In the genomic region with DNA sequence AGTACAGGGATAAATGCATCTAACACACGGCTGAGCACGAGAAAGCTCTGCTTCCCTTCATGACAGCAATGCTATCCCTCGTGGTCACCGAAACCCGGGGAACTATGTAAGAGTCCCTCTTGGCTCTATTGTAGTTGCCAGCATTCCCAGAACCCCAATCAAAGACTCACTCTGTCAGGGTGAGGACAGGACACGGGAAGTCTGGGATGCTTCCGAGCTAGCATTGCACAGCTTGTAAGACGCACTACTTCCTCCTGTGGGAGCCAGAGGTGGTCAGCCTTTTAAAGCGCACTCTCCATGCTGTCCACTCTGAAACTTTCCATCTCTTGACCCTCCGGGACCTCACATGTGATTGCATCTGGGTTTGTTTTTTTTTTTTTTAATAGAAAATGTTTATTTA, we compare ENCODE assay signal across 17 mouse cellular contexts.
A peak's percentile ranks its signal among the peaks of the same experiment; 100 is the strongest.
DNase-seq lines count a peak whose midpoint lies in the region; ATAC-seq and TF ChIP-seq lines count a peak whose summit lies in the region.
"Had no signal": no experiment of that assay in that cellular context is flagged by ENCODE, and none has a peak within 500 bp of the region (broad histone marks: within the 10 kb centered on the region; RNA-seq: fewer than 3 reads in every experiment).

No protein-coding gene starts in this region.

- peaks cover 5% of the 10 kb centered on the region; the same call in 1 of the 2 replicates for H3K4me1 ChIP-seq in heart, embryonic 10.5 days
- H3K4me1 ChIP-seq in lung, adult 2 months (ENCODE audit: control insufficient read depth, insufficient read depth, low read length) = peaks cover 12% of the 10 kb centered on the region
- no peaks in the 10 kb centered on the region for H3K4me1 ChIP-seq in stomach, postnatal 0 days (replicated peaks; ENCODE audit: control insufficient read depth, insufficient read depth)
- no peaks in the 10 kb centered on the region for H3K4me1 ChIP-seq in liver, embryonic 12.5 days

- TF ChIP-seq EP300 in stomach, postnatal 0 days (optimal IDR thresholded peaks at IDR 0.05) = no peak

- H3K9ac ChIP-seq in stomach, postnatal 0 days (ENCODE audit: low read length) = no peak overlapping the region
- no peak overlapping the region for H3K9ac ChIP-seq in liver, embryonic 12.5 days
- H3K9ac ChIP-seq: neural tube, embryonic 15.5 days had no signal

- no peak for TF ChIP-seq CTCF in lung, adult 2 months (IDR thresholded peaks at IDR 0.05; ENCODE audit: insufficient read depth, low read length)
- no peak for TF ChIP-seq CTCF in stomach, postnatal 0 days (IDR thresholded peaks at IDR 0.05; ENCODE audit: low read depth)

- DNase-seq in heart, adult 11 months = peak; percentile 96
- no peak for DNase-seq in heart, embryonic 10.5 days (ENCODE audit: low spot score)
- peak; percentile 6 for DNase-seq in lung, postnatal 36 days
- DNase-seq in lung, adult 2 months = no peak
- DNase-seq in kidney, adult 9 months = peak; percentile 46
- no peak for DNase-seq in stomach, postnatal 0 days (ENCODE audit: low spot score)
- no peak for DNase-seq in testis, postnatal 14 days (ENCODE audit: low spot score)
- DNase-seq: B cell, adult 2 months; cerebellum, adult 2 months; embryo, embryonic 11 days; liver; lung, postnatal 4 days; thymus, adult 18-20 months had no signal

- TF ChIP-seq POLR2A in lung, adult 2 months (IDR thresholded peaks at IDR 0.05; ENCODE audit: borderline replicate concordance, extremely low read depth, low read depth, low read length) = no peak

- H3K36me3 ChIP-seq in heart, embryonic 10.5 days = peaks cover 3% of the 10 kb centered on the region; the same call in 1 of the 2 replicates
- peaks cover 2% of the 10 kb centered on the region; the same call in 1 of the 2 replicates for H3K36me3 ChIP-seq in stomach, postnatal 0 days (ENCODE audit: control insufficient read depth, insufficient read depth, low read length)
- H3K36me3 ChIP-seq in liver, embryonic 12.5 days = peaks cover 6% of the 10 kb centered on the region; the same call in 1 of the 2 replicates
- H3K36me3 ChIP-seq: neural tube, embryonic 15.5 days had no signal

- no peaks in the 10 kb centered on the region for H3K27me3 ChIP-seq in heart, embryonic 10.5 days (ENCODE audit: insufficient read depth, poor library complexity, severe bottlenecking)
- no peaks in the 10 kb centered on the region for H3K27me3 ChIP-seq in stomach, postnatal 0 days (ENCODE audit: control insufficient read depth, insufficient read depth, low read length)
- H3K27me3 ChIP-seq in liver, embryonic 12.5 days (replicated peaks) = no peaks in the 10 kb centered on the region
- H3K27me3 ChIP-seq: neural tube, embryonic 15.5 days had no signal

- H3K4me3 ChIP-seq in heart, embryonic 10.5 days = no peak overlapping the region
- H3K4me3 ChIP-seq in lung, adult 2 months (replicated peaks; ENCODE audit: extremely low read depth, low read depth, low read length) = no peak overlapping the region
- no peak overlapping the region for H3K4me3 ChIP-seq in stomach, postnatal 0 days (ENCODE audit: low read depth, low read length)
- no peak overlapping the region for H3K4me3 ChIP-seq in liver, embryonic 12.5 days
- H3K4me3 ChIP-seq: left cerebral cortex, adult 2 months; neural tube, embryonic 15.5 days had no signal

- no peak overlapping the region for H3K27ac ChIP-seq in heart, embryonic 10.5 days
- peak overlapping the region; percentile 35; the same call in 1 of the 2 replicates for H3K27ac ChIP-seq in stomach, postnatal 0 days (replicated peaks)
- no peak overlapping the region for H3K27ac ChIP-seq in liver, embryonic 12.5 days
- H3K27ac ChIP-seq: left cerebral cortex, adult 2 months; neural tube, embryonic 15.5 days had no signal

- no peak for ATAC-seq in stomach, postnatal 0 days (ENCODE audit: low FRiP score, low TSS enrichment)
- ATAC-seq in liver, embryonic 12.5 days = no peak
- ATAC-seq: intestine, postnatal 0 days had no signal

- H3K9me3 ChIP-seq in heart, embryonic 10.5 days = peaks cover 4% of the 10 kb centered on the region; the same call in 1 of the 2 replicates
- H3K9me3 ChIP-seq in stomach, postnatal 0 days (ENCODE audit: control insufficient read depth, low read length) = no peaks in the 10 kb centered on the region
- H3K9me3 ChIP-seq in liver, embryonic 12.5 days (replicated peaks) = no peaks in the 10 kb centered on the region
- H3K9me3 ChIP-seq: neural tube, embryonic 15.5 days had no signal

- H3K4me2 ChIP-seq in stomach, postnatal 0 days (replicated peaks; ENCODE audit: low read depth) = no peak overlapping the region
- no peak overlapping the region for H3K4me2 ChIP-seq in liver, embryonic 12.5 days
- H3K4me2 ChIP-seq: neural tube, embryonic 15.5 days had no signal

- WGBS in heart, embryonic 10.5 days = 80% methylated on average over 10 of the region's 10 CpGs
- 62% methylated on average over 10 of the region's 10 CpGs for WGBS in lung, adult 2 months
- 81% methylated on average over 10 of the region's 10 CpGs for WGBS in stomach, postnatal 0 days
- 77% methylated on average over 10 of the region's 10 CpGs for WGBS in liver, embryonic 12.5 days (ENCODE audit: insufficient replicate concordance)

Comparison
In these comparisons a context has a peak if more than half of its experiments do, and no peak if none do; other contexts are left out.
1. DNase-seq: peak in heart, adult 11 months (single experiment), lung, postnatal 36 days (single experiment) and kidney, adult 9 months (single experiment); none in heart, embryonic 10.5 days (single experiment), lung, adult 2 months (single experiment), stomach, postnatal 0 days (single experiment) and testis, postnatal 14 days (single experiment).